Mouse (Mus musculus): ENCODE measurements around the gene Glce. TPM values are rescaled to one million over a fixed set of nuclear protein-coding genes. Genes with fewer than 3 reads are reported as not detected.

Gene Glce
- 8.9 and 10.4 TPM in 2 replicates for polyA plus RNA-seq (2015; fragmentation: Nextera tagmentation; extraction: Ambion mirVana)

GRCm38 (mm10) chr9:62122508-62123215 is at the start of gene Glce:
Glce (minus strand) TSS chr9:62122655.
- under 1% methylated on average over 51 of the region's 51 CpGs for WGBS
- peak; percentile 96 for ATAC-seq (ENCODE audit: extremely low read depth, insufficient number of reproducible peaks, low FRiP score, low TSS enrichment)
- H3K27me3 ChIP-seq (replicated peaks), result 0 out of 2 replicates have a peak, but pooled peaks cover 3% of the 10 kb centered on the region
- peak within 1 kb of the TSS; percentile 90 for H3K27ac ChIP-seq (replicated peaks)
- peak within 1 kb of the TSS; percentile 97 for H3K4me2 ChIP-seq
- H3K36me3 ChIP-seq, result no peaks in the 10 kb centered on the region
- H3K9ac ChIP-seq, result peak within 1 kb of the TSS; percentile 95
- H3K9me3 ChIP-seq, result no peaks in the 10 kb centered on the region
- peaks cover 14% of the 10 kb centered on the region for H3K4me1 ChIP-seq
- peak within 1 kb of the TSS; percentile 81 for H3K4me3 ChIP-seq

GRCm38 (mm10) chr9:62172239-62172638 is 49.8 kb upstream of the Glce start:
- WGBS, result 58% methylated on average over 3 of the region's 3 CpGs
- H3K9ac ChIP-seq, result no peak overlapping the region
- ATAC-seq (ENCODE audit: extremely low read depth, insufficient number of reproducible peaks, low FRiP score, low TSS enrichment), result no peak

GRCm38 (mm10) chr9:62170921-62171320 is 48.5 kb upstream of the Glce start:
- WGBS, result 84% methylated on average over 2 of the region's 2 CpGs
- no peak for ATAC-seq (ENCODE audit: extremely low read depth, insufficient number of reproducible peaks, low FRiP score, low TSS enrichment)
- H3K27ac ChIP-seq (replicated peaks), result no peak overlapping the region
- no peak overlapping the region for H3K4me2 ChIP-seq
- no peaks in the 10 kb centered on the region for H3K36me3 ChIP-seq
- peaks cover 9% of the 10 kb centered on the region for H3K4me1 ChIP-seq
- H3K9me3 ChIP-seq, result 0 out of 2 replicates have a peak, but pooled peaks cover 3% of the 10 kb centered on the region
- no peak overlapping the region for H3K9ac ChIP-seq
- no peak overlapping the region for H3K4me3 ChIP-seq
- H3K27me3 ChIP-seq (replicated peaks), result peaks cover 4% of the 10 kb centered on the region; the same call in 1 of the 2 replicates

More at GRCm38 (mm10) chr9:62172239-62172638, 49.8 kb upstream of the Glce start:
- Histone ChIP-seq H3K9me3 (0 out of 2 replicates have a peak, but pooled peaks cover 3% of the 10 kb centered on the region), H3K4me3 (no peak overlapping the region), H3K27me3 (replicated peaks) (no peaks in the 10 kb centered on the region), H3K27ac (replicated peaks) (no peak overlapping the region), H3K4me1 (peaks cover 9% of the 10 kb centered on the region), H3K4me2 (no peak overlapping the region), H3K36me3 (no peaks in the 10 kb centered on the region)

- ATAC-seq (ENCODE audit: extremely low read depth, insufficient number of reproducible peaks, low FRiP score, low TSS enrichment), result no peak
- Histone ChIP-seq H3K4me3 (no peak overlapping the region), H3K4me2 (no peak overlapping the region), H3K36me3 (no peaks in the 10 kb centered on the region), H3K9ac (no peak overlapping the region), H3K27me3 (replicated peaks) (peaks cover 8% of the 10 kb centered on the region; the same call in 1 of the 2 replicates), H3K27ac (replicated peaks) (no peak overlapping the region), H3K4me1 (no peaks in the 10 kb centered on the region), H3K9me3 (no peaks in the 10 kb centered on the region)
- 51% methylated on average over 5 of the region's 5 CpGs for WGBS
Observed at GRCm38 (mm10) chr9:62166621-62167020, 44.2 kb upstream of the Glce start.

DNA sequence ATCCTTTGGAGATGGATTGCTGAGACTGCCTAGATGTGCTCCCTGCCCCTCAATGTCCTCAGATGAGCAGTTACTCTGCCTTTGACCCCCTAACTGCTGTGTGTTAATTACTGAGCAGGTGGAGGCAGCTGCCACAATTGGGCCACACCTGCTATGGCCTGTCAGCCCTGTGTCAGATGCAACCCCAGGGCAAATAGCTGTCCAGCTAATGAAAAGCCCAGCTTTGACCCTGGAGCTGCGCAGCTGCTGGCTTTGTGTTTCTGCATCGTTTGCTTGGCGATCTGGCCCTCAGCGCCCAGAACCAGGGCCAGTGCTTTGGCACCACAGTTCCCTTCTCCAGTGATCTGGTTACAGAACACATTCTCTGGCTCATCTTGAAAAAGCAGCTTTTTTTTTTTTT is 43.7 kb upstream of the Glce start:
- WGBS, result 77% methylated on average over 4 of the region's 4 CpGs
- Histone ChIP-seq H3K4me2 (no peak overlapping the region), H3K9me3 (no peaks in the 10 kb centered on the region), H3K27ac (replicated peaks) (no peak overlapping the region), H3K9ac (no peak overlapping the region), H3K4me1 (no peaks in the 10 kb centered on the region), H3K36me3 (no peaks in the 10 kb centered on the region), H3K27me3 (replicated peaks) (peaks cover 8% of the 10 kb centered on the region; the same call in 1 of the 2 replicates), H3K4me3 (no peak overlapping the region)
- ATAC-seq (ENCODE audit: extremely low read depth, insufficient number of reproducible peaks, low FRiP score, low TSS enrichment), result no peak

GRCm38 (mm10) chr9:62162889-62163291 is 40.4 kb upstream of the Glce start:
- Histone ChIP-seq H3K4me1 (no peaks in the 10 kb centered on the region), H3K4me2 (no peak overlapping the region), H3K9ac (no peak overlapping the region), H3K9me3 (no peaks in the 10 kb centered on the region), H3K27me3 (replicated peaks) (peaks cover 8% of the 10 kb centered on the region; the same call in 1 of the 2 replicates), H3K4me3 (no peak overlapping the region), H3K36me3 (no peaks in the 10 kb centered on the region), H3K27ac (replicated peaks) (no peak overlapping the region)
- WGBS, result 41% methylated on average over 4 of the region's 4 CpGs
- ATAC-seq (ENCODE audit: extremely low read depth, insufficient number of reproducible peaks, low FRiP score, low TSS enrichment), result no peak

DNA sequence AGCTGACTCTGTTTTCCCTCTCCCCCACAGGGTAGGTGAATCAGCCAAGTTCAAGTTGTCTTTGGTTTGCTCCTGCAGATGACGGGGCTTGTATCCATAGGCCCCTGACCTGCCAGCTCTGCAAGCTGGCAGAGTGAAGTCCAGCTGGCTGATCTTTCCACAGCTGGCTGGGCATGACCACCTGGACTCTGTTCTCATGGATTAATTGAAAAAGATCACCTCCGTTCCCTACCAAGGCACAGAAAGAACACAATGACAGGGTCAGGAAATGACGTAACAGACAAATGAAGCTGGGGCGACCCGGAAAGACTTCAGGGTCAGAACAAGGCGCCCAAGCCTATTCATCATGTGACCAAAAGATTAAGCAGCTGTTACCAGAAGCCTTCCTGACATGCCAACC is 38.3 kb upstream of the Glce start:
- 0 out of 2 replicates have a peak, but pooled peaks cover 7% of the 10 kb centered on the region for H3K27me3 ChIP-seq (replicated peaks)
- ATAC-seq (ENCODE audit: extremely low read depth, insufficient number of reproducible peaks, low FRiP score, low TSS enrichment), result no peak
- H3K4me2 ChIP-seq, result no peak overlapping the region
- no peaks in the 10 kb centered on the region for H3K9me3 ChIP-seq
- no peaks in the 10 kb centered on the region for H3K4me1 ChIP-seq
- H3K36me3 ChIP-seq, result no peaks in the 10 kb centered on the region
- 61% methylated on average over 6 of the region's 6 CpGs for WGBS
- H3K4me3 ChIP-seq, result no peak overlapping the region
- no peak overlapping the region for H3K27ac ChIP-seq (replicated peaks)
- H3K9ac ChIP-seq, result no peak overlapping the region

DNA sequence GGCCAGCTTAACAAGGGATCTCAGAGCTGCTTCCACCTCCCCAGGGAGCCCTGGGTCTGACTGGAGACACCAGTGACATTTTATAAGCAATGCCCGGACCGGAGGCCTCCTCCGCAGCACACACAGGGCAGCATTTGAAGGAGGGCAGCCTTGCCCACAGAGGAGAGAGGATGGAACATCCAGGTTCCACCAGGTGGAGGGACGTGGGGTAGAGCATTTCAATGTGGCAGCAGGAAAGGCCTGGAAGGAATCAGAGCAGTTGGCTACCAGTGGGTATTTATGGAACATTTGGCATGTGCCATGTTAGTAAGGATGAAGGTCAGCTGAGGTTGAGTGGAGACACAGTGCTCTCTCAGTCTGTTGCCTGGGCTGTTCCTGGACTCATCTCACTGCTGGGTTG is 36.3 kb upstream of the Glce start:
- no peak for ATAC-seq (ENCODE audit: extremely low read depth, insufficient number of reproducible peaks, low FRiP score, low TSS enrichment)
- Histone ChIP-seq H3K4me1 (peaks cover 4% of the 10 kb centered on the region; the same call in 1 of the 2 replicates), H3K9ac (no peak overlapping the region), H3K27me3 (replicated peaks) (0 out of 2 replicates have a peak, but pooled peaks cover 4% of the 10 kb centered on the region), H3K36me3 (no peaks in the 10 kb centered on the region), H3K4me3 (no peak overlapping the region), H3K9me3 (no peaks in the 10 kb centered on the region), H3K27ac (replicated peaks) (no peak overlapping the region), H3K4me2 (no peak overlapping the region)
- 79% methylated on average over 4 of the region's 4 CpGs for WGBS

DNA sequence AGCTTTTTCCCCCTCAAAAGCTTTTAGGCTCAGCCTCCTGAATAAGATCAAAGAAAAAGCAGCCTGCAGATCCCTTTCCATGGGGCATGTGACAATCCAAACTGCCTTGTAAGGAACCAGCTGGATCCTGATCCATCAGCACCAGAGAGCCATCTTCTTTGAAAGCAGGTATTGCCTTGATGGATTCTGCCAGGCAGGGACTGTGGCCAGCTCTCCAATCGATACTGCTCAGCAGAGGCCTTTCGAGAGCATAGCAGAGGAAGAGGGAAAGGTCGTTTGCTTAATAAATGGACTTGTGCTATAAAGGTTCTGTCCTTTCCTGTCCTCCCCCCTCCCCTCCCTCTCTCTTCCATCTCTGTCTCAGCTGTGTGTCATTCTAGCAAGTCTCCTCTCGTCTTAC is 33.4 kb upstream of the Glce start:
- Histone ChIP-seq H3K9me3 (no peaks in the 10 kb centered on the region), H3K36me3 (no peaks in the 10 kb centered on the region), H3K27ac (replicated peaks) (no peak overlapping the region), H3K4me3 (no peak overlapping the region), H3K4me1 (peaks cover 4% of the 10 kb centered on the region; the same call in 1 of the 2 replicates), H3K27me3 (replicated peaks) (0 out of 2 replicates have a peak, but pooled peaks cover 4% of the 10 kb centered on the region), H3K9ac (no peak overlapping the region), H3K4me2 (no peak overlapping the region)
- WGBS, result 51% methylated on average over 4 of the region's 4 CpGs
- no peak for ATAC-seq (ENCODE audit: extremely low read depth, insufficient number of reproducible peaks, low FRiP score, low TSS enrichment)

DNA sequence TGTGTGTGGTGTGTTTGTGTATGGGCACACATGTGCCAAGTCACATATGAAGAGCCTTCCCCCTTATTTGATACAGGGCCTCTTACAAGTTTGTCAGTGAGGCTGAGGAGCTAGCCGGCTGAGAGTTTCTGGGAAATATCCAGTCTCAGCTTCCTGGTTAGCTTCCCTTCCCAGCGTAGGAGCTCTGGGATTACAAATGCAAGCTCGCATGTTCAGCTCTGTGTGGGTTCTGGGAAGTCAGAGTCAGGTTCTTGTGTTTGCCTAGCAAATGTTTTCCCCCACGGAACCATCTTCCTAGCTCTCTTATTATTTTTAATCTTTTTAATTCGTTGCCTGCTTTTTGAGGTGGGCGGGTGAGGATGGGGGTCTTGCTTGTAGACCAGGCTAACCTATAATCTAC is 32.9 kb upstream of the Glce start:
- no peak overlapping the region for H3K27ac ChIP-seq (replicated peaks)
- ATAC-seq (ENCODE audit: extremely low read depth, insufficient number of reproducible peaks, low FRiP score, low TSS enrichment), result no peak
- H3K4me1 ChIP-seq, result peaks cover 4% of the 10 kb centered on the region; the same call in 1 of the 2 replicates
- 0 out of 2 replicates have a peak, but pooled peaks cover 4% of the 10 kb centered on the region for H3K27me3 ChIP-seq (replicated peaks)
- no peaks in the 10 kb centered on the region for H3K36me3 ChIP-seq
- 69% methylated on average over 6 of the region's 6 CpGs for WGBS
- no peak overlapping the region for H3K9ac ChIP-seq
- no peaks in the 10 kb centered on the region for H3K9me3 ChIP-seq
- no peak overlapping the region for H3K4me3 ChIP-seq
- no peak overlapping the region for H3K4me2 ChIP-seq

DNA sequence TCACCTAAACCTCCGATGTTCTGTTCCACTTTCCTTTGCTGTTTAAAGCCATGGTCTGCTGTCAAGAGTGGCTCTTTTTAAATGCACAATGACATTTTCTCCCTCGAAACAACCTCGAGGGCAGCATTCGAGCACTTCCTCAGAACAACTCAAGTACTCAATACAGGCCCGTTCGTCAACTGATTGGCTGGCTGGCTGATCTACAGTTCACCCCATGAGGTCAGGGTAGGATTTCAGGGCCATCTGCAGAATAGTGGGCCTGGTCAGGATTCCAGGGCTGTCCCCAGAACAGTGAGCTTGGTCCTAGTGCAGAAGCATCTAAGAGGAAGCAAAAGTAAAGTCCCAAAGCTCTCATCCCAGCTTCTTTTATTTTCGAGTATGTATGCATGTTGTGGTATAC is 32.5 kb upstream of the Glce start:
- no peaks in the 10 kb centered on the region for H3K36me3 ChIP-seq
- H3K27ac ChIP-seq (replicated peaks), result no peak overlapping the region
- no peaks in the 10 kb centered on the region for H3K9me3 ChIP-seq
- peaks cover 4% of the 10 kb centered on the region; the same call in 1 of the 2 replicates for H3K4me1 ChIP-seq
- ATAC-seq (ENCODE audit: extremely low read depth, insufficient number of reproducible peaks, low FRiP score, low TSS enrichment), result no peak
- H3K27me3 ChIP-seq (replicated peaks), result 0 out of 2 replicates have a peak, but pooled peaks cover 4% of the 10 kb centered on the region
- H3K4me2 ChIP-seq, result no peak overlapping the region
- H3K9ac ChIP-seq, result no peak overlapping the region
- H3K4me3 ChIP-seq, result no peak overlapping the region
- WGBS, result 75% methylated on average over 7 of the region's 7 CpGs
